Mouse (Mus musculus): Measurements from ENCODE around the gene Leng9. TPM values are rescaled to one million over a fixed set of nuclear protein-coding genes. Genes with fewer than 3 reads are reported as not detected.
"Not testable (repeated sequence)": the region's sequence is repeated elsewhere in the genome, so short reads cannot be mapped to it uniquely, and the experiment has no call there.

Leng9 gene
- 0.98 TPM in 2 replicates for polyA plus RNA-seq (2015; fragmentation: Nextera tagmentation; extraction: Ambion mirVana)

- ATAC-seq (ENCODE audit: insufficient read depth), result peak; percentile 19
- Histone ChIP-seq H3K27me3 (peaks cover 11% of the 10 kb centered on the region), H3K4me3 (replicated peaks) (peak within 1 kb of the TSS; percentile 88), H3K36me3 (replicated peaks) (peaks cover 29% of the 10 kb centered on the region), H3K27ac (replicated peaks) (peak within 1 kb of the TSS; percentile 94), H3K4me1 (replicated peaks) (peaks cover 58% of the 10 kb centered on the region), H3K4me2 (peak within 1 kb of the TSS; percentile 97), H3K9ac (peak within 1 kb of the TSS; percentile 76), H3K9me3 (replicated peaks) (no peaks in the 10 kb centered on the region)
- under 1% methylated on average over 14 of the region's 14 CpGs for WGBS (ENCODE audit: insufficient replicate concordance)
Measured at GRCm38 (mm10) chr7:4150059-4150541, at the start of gene Leng9. Gene Leng9, minus strand, starts transcription at chr7:4150374.

- no peaks in the 10 kb centered on the region for H3K36me3 ChIP-seq (replicated peaks)
Measured at GRCm38 (mm10) chr7:4178438-4178837, 28.3 kb upstream of the Leng9 start.

DNA sequence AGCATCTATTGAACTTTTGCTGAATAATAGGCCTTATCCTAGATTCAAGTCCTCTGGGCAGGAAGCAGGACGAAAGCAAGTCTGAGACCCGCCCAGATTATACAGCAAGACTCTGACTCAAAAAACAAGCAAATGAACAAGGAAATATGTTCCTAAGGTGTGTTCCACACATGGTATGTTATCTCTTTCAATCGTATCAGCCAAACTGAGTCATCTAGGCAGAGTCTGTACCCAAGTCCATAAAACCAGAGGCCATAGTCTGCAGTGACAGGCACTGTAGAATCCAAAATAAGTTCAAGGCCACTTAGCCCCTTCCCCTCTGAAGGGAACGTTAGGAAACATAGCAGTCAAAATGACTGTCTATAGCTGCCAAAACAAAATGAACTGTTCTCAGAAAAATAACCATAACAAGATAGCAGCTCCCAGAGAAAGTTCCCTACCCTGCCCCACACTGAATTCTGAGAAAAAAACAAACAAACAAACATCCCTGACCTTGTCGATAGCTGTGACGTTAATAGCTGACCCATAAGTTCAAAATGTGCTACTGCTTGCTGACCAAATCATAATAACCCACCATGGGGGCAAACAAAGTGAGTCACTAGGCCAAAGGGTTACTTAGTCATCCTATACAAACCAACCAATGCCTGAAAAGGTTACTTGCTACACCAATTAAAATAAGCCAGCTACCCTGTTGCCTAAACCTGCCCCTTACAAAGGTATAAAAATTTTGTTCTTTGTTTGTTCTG lies 20.2 kb upstream of the Leng9 start:
- H3K9ac ChIP-seq, result no peak overlapping the region
- H3K4me3 ChIP-seq (replicated peaks), result no peak overlapping the region
- 0 out of 2 replicates have a peak, but pooled peaks cover 1% of the 10 kb centered on the region for H3K4me1 ChIP-seq (replicated peaks)
- no peak overlapping the region for H3K4me2 ChIP-seq
- H3K27ac ChIP-seq (replicated peaks), result no peak overlapping the region
- ATAC-seq (ENCODE audit: insufficient read depth), result no peak
- no peaks in the 10 kb centered on the region for H3K36me3 ChIP-seq (replicated peaks)
- no peaks in the 10 kb centered on the region for H3K27me3 ChIP-seq
- H3K9me3 ChIP-seq (replicated peaks), result no peaks in the 10 kb centered on the region
- WGBS (ENCODE audit: insufficient replicate concordance), result 50% methylated on average over 6 of the region's 6 CpGs

More at GRCm38 (mm10) chr7:4178438-4178837, 28.3 kb upstream of the Leng9 start:
- Histone ChIP-seq H3K4me3 (replicated peaks) (no peak overlapping the region), H3K27me3 (no peaks in the 10 kb centered on the region), H3K27ac (replicated peaks) (no peak overlapping the region), H3K4me1 (replicated peaks) (no peaks in the 10 kb centered on the region), H3K4me2 (no peak overlapping the region), H3K9ac (no peak overlapping the region), H3K9me3 (replicated peaks) (no peaks in the 10 kb centered on the region)
- ATAC-seq (ENCODE audit: insufficient read depth), result no peak
- 44% methylated on average over 3 of the region's 3 CpGs for WGBS (ENCODE audit: insufficient replicate concordance)

- Histone ChIP-seq H3K4me2 (no peak overlapping the region), H3K9me3 (replicated peaks) (no peaks in the 10 kb centered on the region), H3K27me3 (no peaks in the 10 kb centered on the region), H3K36me3 (replicated peaks) (no peaks in the 10 kb centered on the region), H3K9ac (no peak overlapping the region), H3K27ac (replicated peaks) (no peak overlapping the region), H3K4me1 (replicated peaks) (peaks cover 15% of the 10 kb centered on the region), H3K4me3 (replicated peaks) (no peak overlapping the region)
- no peak for ATAC-seq (ENCODE audit: insufficient read depth)
Measured at GRCm38 (mm10) chr7:4167098-4167497, 16.9 kb upstream of the Leng9 start.

DNA sequence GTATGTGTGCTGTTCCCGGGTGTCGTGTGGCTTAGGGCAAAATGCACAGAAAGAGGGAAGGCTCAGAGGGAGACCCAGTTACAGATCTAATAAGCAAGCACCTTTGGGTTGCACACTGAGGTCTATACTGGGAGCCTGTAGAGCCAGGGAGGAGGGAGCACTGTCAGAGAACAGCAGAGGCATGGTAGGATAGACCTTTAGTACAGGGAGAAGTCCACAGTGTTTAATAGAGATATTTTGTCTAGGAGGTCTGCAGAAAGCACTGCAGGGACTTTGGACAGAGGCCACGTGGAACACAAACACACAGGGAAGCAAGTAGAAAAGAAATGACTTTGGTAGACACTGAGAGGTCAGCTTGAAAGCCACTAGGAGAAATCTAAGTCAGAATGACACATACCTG lies 15.1 kb upstream of the Leng9 start:
- H3K4me3 ChIP-seq (replicated peaks), result 0 out of 2 replicates have a peak overlapping the region, but pooled peaks have one; percentile 49
- peak overlapping the region; percentile 57 for H3K4me2 ChIP-seq
- H3K9me3 ChIP-seq (replicated peaks), result no peaks in the 10 kb centered on the region
- H3K27me3 ChIP-seq, result no peaks in the 10 kb centered on the region
- no peak overlapping the region for H3K9ac ChIP-seq
- 21% methylated on average over 3 of the region's 3 CpGs for WGBS (ENCODE audit: insufficient replicate concordance)
- no peak for ATAC-seq (ENCODE audit: insufficient read depth)
- H3K36me3 ChIP-seq (replicated peaks), result no peaks in the 10 kb centered on the region
- peaks cover 15% of the 10 kb centered on the region for H3K4me1 ChIP-seq (replicated peaks)
- no peak overlapping the region for H3K27ac ChIP-seq (replicated peaks)

DNA sequence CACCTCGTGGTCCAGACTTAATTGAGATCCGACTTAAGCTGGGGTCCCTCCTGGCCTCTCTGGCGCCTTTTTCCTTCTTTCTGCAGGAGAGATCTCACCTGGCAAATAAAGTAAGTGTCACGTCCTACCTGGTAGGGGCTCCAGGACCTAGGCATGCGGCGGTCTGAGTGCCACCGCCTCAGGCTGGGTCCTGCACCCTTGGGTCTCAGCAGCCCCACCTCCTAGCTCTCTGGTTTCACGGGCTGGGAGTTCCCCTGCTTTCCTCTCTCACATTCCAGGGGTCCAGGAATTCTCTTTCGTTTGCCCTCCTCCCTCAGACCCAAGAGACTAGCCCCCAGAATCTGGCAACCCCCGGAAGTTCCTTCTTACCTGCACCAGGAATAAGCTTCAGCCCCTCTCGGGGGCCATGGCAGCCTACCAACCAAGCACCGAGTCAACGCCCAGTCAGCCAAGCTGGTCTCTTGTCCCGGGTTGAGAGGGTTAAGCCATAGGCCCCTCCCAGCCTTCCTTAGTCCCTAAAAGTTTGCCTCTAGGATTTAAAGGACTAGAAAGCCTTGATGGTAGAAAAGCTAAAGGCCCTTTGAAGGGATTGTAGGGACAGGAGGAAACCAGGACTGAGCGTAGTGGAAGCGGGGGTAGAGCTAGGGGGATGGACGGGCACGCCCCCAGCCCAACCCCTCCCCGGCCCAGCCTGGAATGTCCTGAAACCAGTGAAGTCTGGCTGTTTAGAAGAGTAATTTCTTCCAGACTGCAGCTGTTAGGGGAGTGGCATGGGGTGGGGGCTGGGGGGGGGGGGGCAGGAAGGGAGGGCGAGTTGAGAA lies 14.1 kb upstream of the Leng9 start, which contains the start of gene Cdc42ep5:
Gene Cdc42ep5 (minus strand): TSS at position 771 of the 821 bp plus-strand sequence.
- Histone ChIP-seq H3K27ac (replicated peaks) (peak within 1 kb of the TSS; percentile 14; the same call in 1 of the 2 replicates), H3K9ac (peak within 1 kb of the TSS; percentile 8; the same call in 1 of the 2 replicates), H3K36me3 (replicated peaks) (no peaks in the 10 kb centered on the region), H3K4me2 (peak within 1 kb of the TSS; percentile 57), H3K4me3 (replicated peaks) (peak within 1 kb of the TSS; percentile 49), H3K27me3 (no peaks in the 10 kb centered on the region), H3K9me3 (replicated peaks) (no peaks in the 10 kb centered on the region), H3K4me1 (replicated peaks) (peaks cover 15% of the 10 kb centered on the region)
- ATAC-seq (ENCODE audit: insufficient read depth), result peak; percentile 73
- WGBS (ENCODE audit: insufficient replicate concordance), result 2% methylated on average over 19 of the region's 20 CpGs

- no peaks in the 10 kb centered on the region for H3K36me3 ChIP-seq (replicated peaks)
- peaks cover 15% of the 10 kb centered on the region for H3K4me1 ChIP-seq (replicated peaks)
- 0 out of 2 replicates have a peak overlapping the region, but pooled peaks have one; percentile 8 for H3K9ac ChIP-seq
- peak overlapping the region; percentile 57 for H3K4me2 ChIP-seq
- peak overlapping the region; percentile 14; the same call in 1 of the 2 replicates for H3K27ac ChIP-seq (replicated peaks)
- peak overlapping the region; percentile 49 for H3K4me3 ChIP-seq (replicated peaks)
- peak; percentile 35; the same call in 1 of the 2 replicates for ATAC-seq (ENCODE audit: insufficient read depth)
- no peaks in the 10 kb centered on the region for H3K27me3 ChIP-seq
- under 1% methylated on average over 11 of the region's 11 CpGs for WGBS (ENCODE audit: insufficient replicate concordance)
- H3K9me3 ChIP-seq (replicated peaks), result no peaks in the 10 kb centered on the region
Measured at GRCm38 (mm10) chr7:4163571-4164072, 13.4 kb upstream of the Leng9 start.

GRCm38 (mm10) chr7:4161596-4161995 lies 11.4 kb upstream of the Leng9 start:
- not testable (repeated sequence) for ATAC-seq (ENCODE audit: insufficient read depth); H3K27ac ChIP-seq (replicated peaks); H3K4me2 ChIP-seq; H3K9ac ChIP-seq; H3K9me3 ChIP-seq (replicated peaks); H3K4me3 ChIP-seq (replicated peaks); H3K27me3 ChIP-seq; H3K36me3 ChIP-seq (replicated peaks)
- WGBS (ENCODE audit: insufficient replicate concordance), result 77% methylated on average over 4 of the region's 4 CpGs
- peaks cover 15% of the 10 kb centered on the region for H3K4me1 ChIP-seq (replicated peaks)

GRCm38 (mm10) chr7:4154976-4155375 lies 4.8 kb upstream of the Leng9 start:
- H3K27me3 ChIP-seq, result peaks cover 11% of the 10 kb centered on the region
- H3K9me3 ChIP-seq (replicated peaks), result no peaks in the 10 kb centered on the region
- H3K4me1 ChIP-seq (replicated peaks), result peaks cover 19% of the 10 kb centered on the region
- H3K4me3 ChIP-seq (replicated peaks), result no peak overlapping the region
- no peak overlapping the region for H3K4me2 ChIP-seq
- ATAC-seq (ENCODE audit: insufficient read depth), result no peak
- H3K9ac ChIP-seq, result no peak overlapping the region
- WGBS (ENCODE audit: insufficient replicate concordance), result 61% methylated on average over 4 of the region's 4 CpGs
- H3K36me3 ChIP-seq (replicated peaks), result no peaks in the 10 kb centered on the region
- H3K27ac ChIP-seq (replicated peaks), result no peak overlapping the region

GRCm38 (mm10) chr7:4154356-4154755 lies 4.2 kb upstream of the Leng9 start:
- Histone ChIP-seq H3K36me3 (replicated peaks) (no peaks in the 10 kb centered on the region), H3K27ac (replicated peaks) (no peak overlapping the region), H3K27me3 (peaks cover 11% of the 10 kb centered on the region), H3K9ac (no peak overlapping the region), H3K4me1 (replicated peaks) (peaks cover 23% of the 10 kb centered on the region), H3K4me2 (no peak overlapping the region), H3K9me3 (replicated peaks) (no peaks in the 10 kb centered on the region), H3K4me3 (replicated peaks) (no peak overlapping the region)
- no peak for ATAC-seq (ENCODE audit: insufficient read depth)
- 56% methylated on average over 5 of the region's 5 CpGs for WGBS (ENCODE audit: insufficient replicate concordance)

GRCm38 (mm10) chr7:4151241-4151640 lies 1.1 kb upstream of the Leng9 start:
- Histone ChIP-seq H3K9me3 (replicated peaks) (no peaks in the 10 kb centered on the region), H3K27ac (replicated peaks) (no peak overlapping the region), H3K4me2 (peak overlapping the region; percentile 97), H3K4me1 (replicated peaks) (peaks cover 52% of the 10 kb centered on the region), H3K27me3 (peaks cover 11% of the 10 kb centered on the region), H3K4me3 (replicated peaks) (peak overlapping the region; percentile 88; the same call in 1 of the 2 replicates), H3K9ac (no peak overlapping the region; the same call in 1 of the 2 replicates), H3K36me3 (replicated peaks) (peaks cover 18% of the 10 kb centered on the region)
- WGBS (ENCODE audit: insufficient replicate concordance), result 22% methylated on average over 22 of the region's 22 CpGs
- ATAC-seq (ENCODE audit: insufficient read depth), result no peak

All from liver, embryonic 15.5 days (tissue).